Mouse (Mus musculus): ENCODE measurements at regions not wholly inside any gene's neighbourhood (a gene's known extent, or its start where the extent isn't known, plus 50 kb on each side); places are given as distances from the start of the nearest gene placed in this dataset.

DNA sequence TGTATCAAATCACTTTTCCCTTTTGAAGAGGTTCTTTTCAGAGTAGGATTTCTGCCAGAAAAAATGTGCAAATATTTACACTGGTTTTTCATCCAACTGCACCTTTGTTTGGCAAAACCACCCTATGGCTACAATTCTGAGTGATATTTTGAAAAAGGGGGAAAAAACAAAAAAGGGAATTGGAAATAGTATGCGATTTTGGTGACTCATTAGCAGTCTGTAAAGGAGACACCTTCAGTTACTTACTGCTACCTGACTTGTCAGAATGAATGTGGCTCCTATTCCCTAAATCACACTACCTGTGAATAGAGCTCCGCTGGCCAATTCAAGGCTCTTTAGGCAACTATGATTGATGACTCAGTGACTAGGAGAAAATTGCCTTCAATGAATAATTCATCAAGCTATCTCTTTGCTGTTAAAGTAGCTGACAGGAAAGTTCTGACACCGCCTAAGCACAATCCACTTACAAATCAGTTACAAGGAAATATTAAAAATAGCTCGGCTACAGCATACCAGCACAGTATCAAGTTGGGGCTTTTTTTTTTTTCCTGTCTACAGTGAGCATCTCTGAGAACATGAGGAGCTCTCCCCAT lies 560.8 kb downstream of the Gm43517 start:
- peak in 1 of 2 experiments; percentile 44 for DNase-seq (ENCODE audit: low spot score in 2 of 2)

- no peak for DNase-seq (ENCODE audit: low spot score in 2 of 2)
Observed at GRCm38 (mm10) chr12:49946752-49947260, 561.8 kb downstream of the Gm43517 start.

GRCm38 (mm10) chr12:49950986-49951385 lies 566.0 kb downstream of the Gm43517 start:
- DNase-seq (ENCODE audit: low spot score in 2 of 2), result peak; percentile 41 to 66

GRCm38 (mm10) chr12:49951821-49952220 lies 566.8 kb downstream of the Gm43517 start:
- peak; percentile 78 to 86 for DNase-seq (ENCODE audit: low spot score in 2 of 2)

DNA sequence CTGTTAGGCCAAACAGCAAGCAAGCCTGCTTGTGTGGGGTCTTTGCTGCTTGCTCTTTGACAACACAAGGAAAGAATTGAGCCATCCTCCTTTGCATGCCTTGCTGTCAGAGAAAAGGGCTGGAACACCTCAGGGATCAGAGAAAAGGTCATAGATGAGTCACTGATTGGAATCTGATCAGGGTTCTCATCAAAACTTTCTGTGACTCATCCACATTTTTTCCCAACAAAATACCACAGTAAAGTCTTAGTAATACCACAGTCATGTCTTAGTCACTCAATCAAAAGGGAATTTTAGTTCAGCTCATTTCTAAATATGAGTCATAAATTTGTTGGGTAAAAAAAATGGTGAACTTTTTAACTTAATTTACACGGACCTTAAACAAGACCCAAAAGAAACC lies 583.1 kb downstream of the Gm43517 start:
- DNase-seq (ENCODE audit: low spot score in 2 of 2), result no peak

DNA sequence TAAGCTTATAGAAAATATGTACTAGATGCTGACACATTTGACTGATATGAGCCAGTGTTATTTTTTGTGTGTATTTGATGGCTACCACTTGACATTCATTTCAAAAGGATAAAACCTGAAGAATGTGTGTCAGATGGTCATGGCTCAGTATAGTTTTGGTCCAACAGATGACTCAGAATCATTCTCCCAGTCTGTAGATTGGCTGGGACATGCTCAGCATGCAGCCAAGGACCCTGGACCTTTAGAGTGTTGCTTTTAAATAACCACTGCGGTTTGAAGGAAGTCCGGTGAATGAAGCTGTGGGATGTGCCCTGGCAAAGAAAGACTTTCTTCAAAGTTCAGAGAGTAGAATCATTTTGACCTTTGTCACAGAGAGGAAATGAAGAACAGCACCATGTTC lies 584.6 kb downstream of the Gm43517 start:
- DNase-seq (ENCODE audit: low spot score in 2 of 2), result no peak

- DNase-seq (ENCODE audit: low spot score in 2 of 2), result peak; percentile 31 to 41
Observed at GRCm38 (mm10) chr12:49974591-49975323, 589.8 kb downstream of the Gm43517 start.

DNA sequence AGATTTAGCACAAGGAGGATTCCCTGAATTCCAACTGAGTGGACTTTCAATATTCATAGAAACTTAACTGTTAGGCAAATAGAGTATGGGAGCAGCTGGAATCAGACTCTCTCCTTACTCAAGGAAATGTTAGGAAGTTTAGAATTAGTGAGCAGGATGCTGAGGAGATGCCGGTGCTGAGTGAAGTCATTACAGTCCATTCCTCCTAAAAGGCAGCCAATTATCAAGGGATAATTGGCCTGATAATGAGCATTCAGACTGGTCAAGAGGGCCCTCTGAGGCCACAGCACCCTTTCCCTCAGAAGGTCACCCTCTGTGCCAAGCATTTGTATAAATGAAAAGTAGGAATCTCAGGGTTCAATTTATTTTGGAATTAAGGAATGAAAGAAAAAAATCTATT lies 590.6 kb downstream of the Gm43517 start:
- DNase-seq (ENCODE audit: low spot score in 2 of 2), result no peak

GRCm38 (mm10) chr12:49992501-49993079 lies 607.6 kb downstream of the Gm43517 start:
- peak; percentile 28 to 65 for DNase-seq (ENCODE audit: low spot score in 2 of 2)

DNA sequence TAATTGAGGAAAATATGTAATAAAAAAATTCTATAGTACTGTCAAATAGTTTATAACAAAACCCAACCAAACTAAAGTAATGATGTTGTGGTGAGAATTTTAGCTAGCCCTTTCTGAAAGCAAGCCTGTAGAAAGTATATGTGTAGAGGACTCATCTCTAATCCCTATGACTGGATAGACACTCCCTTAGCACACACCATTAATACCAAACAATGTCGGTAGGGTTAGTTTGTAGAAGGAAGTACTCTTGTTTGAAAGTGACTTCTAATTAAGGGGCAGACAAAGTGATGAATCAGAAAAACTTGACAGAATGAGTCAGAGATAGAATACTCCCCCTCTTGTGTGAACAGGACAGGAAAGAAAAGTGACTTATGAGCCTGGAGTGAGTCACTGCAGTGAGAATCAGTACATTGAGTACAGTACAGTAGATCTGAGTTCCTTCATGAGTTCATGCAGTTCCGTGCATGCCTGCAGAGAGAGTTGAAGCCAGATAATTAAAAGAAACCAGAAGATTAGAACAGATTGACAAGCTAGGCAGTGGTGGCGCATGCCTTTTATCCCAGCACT lies 610.0 kb downstream of the Prkd1 start:
- DNase-seq (ENCODE audit: low spot score in 2 of 2), result no peak

- no peak for DNase-seq (ENCODE audit: low spot score in 2 of 2)
Observed at GRCm38 (mm10) chr12:50061286-50061685, 587.6 kb downstream of the Prkd1 start.

GRCm38 (mm10) chr12:50066394-50066793 lies 582.5 kb downstream of the Prkd1 start:
- DNase-seq (ENCODE audit: low spot score in 2 of 2), result no peak

- DNase-seq (ENCODE audit: low spot score in 2 of 2), result no peak
Observed at GRCm38 (mm10) chr12:50071797-50072196, 577.1 kb downstream of the Prkd1 start.

DNA sequence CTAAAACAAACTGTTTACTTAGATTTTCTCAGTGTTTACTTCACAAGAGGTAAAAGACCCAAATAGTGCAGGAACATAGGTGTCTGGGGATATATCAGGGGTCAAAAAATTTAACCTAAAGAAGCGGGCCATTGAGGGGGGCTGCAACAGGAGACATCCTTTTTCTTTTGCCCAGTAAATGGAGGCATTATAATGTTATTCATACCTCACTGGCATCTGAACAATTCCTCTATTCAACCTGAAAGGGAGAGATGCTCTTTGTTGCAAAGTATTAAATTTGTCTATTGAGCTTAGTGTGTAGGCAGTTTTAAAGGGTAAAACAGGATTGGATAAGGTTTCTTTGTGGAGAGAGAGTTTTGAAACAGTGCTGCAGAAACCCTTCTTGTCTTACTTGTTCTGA lies 576.5 kb downstream of the Prkd1 start:
- DNase-seq (ENCODE audit: low spot score in 2 of 2), result no peak

- peak; percentile 24 to 42 for DNase-seq (ENCODE audit: low spot score in 2 of 2)
Observed at GRCm38 (mm10) chr12:50073684-50074083, 575.2 kb downstream of the Prkd1 start.

GRCm38 (mm10) chr12:50081157-50081556 lies 567.7 kb downstream of the Prkd1 start:
- DNase-seq (ENCODE audit: low spot score in 2 of 2), result peak in 1 of 2 experiments; percentile 27

GRCm38 (mm10) chr12:50081571-50081970 lies 567.3 kb downstream of the Prkd1 start:
- peak; percentile 54 to 65 for DNase-seq (ENCODE audit: low spot score in 2 of 2)

GRCm38 (mm10) chr12:50084517-50084916 lies 564.4 kb downstream of the Prkd1 start:
- DNase-seq (ENCODE audit: low spot score in 2 of 2), result no peak

DNA sequence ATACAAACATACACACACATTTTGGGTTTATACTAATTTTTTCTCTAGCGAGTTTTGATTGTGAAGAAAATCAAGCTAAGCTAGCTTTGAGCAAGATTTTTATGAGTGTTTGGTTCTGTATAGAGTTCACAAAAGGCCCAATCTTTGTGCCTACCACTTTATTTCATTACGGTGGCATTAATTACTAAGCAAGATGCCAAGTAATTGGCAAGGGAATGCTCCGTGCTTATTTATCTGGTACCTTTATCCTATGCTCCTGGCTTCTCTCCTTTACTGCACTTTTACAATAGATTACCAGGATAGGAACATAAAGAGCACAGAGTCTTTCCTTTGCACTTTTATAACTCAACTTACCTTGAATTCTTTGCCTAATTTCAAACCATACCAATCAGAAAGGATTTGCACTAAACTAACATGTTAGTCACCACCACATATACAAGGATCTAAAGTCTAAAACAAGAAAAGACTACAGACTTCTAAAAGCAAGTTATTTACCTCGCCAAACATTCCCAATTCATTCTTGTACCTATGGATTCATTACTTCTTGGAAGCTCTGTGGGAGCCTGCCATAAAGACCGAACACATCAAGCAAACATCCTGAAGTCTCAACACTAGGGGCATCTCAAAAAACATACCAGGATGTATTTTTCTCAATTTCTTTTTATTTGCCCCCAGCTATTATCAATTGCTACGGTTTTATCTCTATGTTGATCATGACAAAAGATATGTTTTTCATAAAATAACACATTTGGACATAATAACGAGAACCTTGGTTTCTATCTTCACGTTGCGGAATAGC lies 537.5 kb downstream of the Prkd1 start:
- no peak for DNase-seq (ENCODE audit: low spot score in 2 of 2)

GRCm38 (mm10) chr12:50112081-50112491 lies 536.8 kb downstream of the Prkd1 start:
- peak; percentile 74 to 83 for DNase-seq (ENCODE audit: low spot score in 2 of 2)

DNA sequence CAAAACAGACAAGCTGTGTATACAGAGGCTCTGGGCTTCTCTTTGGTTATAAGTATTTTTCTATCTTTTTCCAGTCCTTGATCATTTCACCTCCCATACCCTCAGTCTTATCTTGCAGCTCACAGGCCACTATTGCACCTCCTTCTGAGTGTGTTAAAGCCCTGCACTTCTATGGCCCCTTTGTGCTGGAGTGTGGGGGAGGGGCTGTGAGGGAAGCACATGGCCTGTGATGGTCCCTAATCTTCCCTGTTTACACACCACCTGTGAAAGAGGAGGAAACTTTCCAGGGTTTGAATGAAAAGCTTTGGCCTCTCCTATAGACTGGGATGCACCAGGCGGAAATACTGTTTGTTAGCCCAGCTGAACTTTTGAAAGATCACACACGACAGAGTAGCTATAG lies 533.0 kb downstream of the Prkd1 start:
- no peak for DNase-seq (ENCODE audit: low spot score in 2 of 2)

- DNase-seq (ENCODE audit: low spot score in 2 of 2), result no peak
Observed at GRCm38 (mm10) chr12:50118346-50118745, 530.6 kb downstream of the Prkd1 start.
